Mouse (Mus musculus): ENCODE measurements around the gene Gtf3c6. TPM values are rescaled to one million over a fixed set of nuclear protein-coding genes. Genes with fewer than 3 reads are reported as not detected.

Gtf3c6 gene
- polyA plus RNA-seq, 1 experiment from 2014 or later: 25.5 TPM

GRCm38 (mm10) chr10:40283636-40284035 lies 25.7 kb upstream of the Gtf3c6 start:
- peaks cover 6% of the 10 kb centered on the region for H3K4me1 ChIP-seq (replicated peaks)
- no peak for ATAC-seq (ENCODE audit: insufficient read depth)
- no peak overlapping the region for H3K4me2 ChIP-seq
- no peaks in the 10 kb centered on the region for H3K27me3 ChIP-seq
- H3K4me3 ChIP-seq (replicated peaks): no peak overlapping the region
- 88% methylated on average over 9 of the region's 9 CpGs for whole genome bisulfite sequencing (ENCODE audit: insufficient replicate concordance)
- no peak overlapping the region for H3K27ac ChIP-seq (replicated peaks)
- H3K9ac ChIP-seq: no peak overlapping the region
- H3K36me3 ChIP-seq (replicated peaks): peaks cover 27% of the 10 kb centered on the region
- H3K9me3 ChIP-seq (replicated peaks): no peaks in the 10 kb centered on the region

DNA sequence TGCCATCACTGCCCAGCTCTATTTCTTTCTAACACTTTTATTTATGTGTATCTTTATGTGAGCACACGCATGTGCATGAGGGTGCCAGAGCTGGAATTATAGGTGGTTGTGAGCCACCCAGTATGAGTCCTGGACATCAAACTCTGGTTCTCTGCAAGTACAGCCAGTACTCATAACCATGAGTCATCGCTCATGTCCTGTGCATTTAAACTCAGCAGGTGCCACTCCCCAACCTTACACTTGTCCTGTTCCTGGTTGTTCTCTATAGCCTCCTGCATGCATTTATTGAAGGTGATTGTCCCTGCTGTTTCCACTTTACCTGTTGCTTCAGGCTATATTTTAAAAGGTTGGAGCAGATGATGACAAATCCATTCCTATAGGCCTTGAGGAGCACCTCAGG lies 23.7 kb upstream of the Gtf3c6 start:
- Histone ChIP-seq H3K27ac (replicated peaks) (no peak overlapping the region), H3K4me1 (replicated peaks) (peaks cover 14% of the 10 kb centered on the region), H3K9me3 (replicated peaks) (no peaks in the 10 kb centered on the region), H3K36me3 (replicated peaks) (peaks cover 20% of the 10 kb centered on the region), H3K27me3 (no peaks in the 10 kb centered on the region), H3K9ac (no peak overlapping the region), H3K4me2 (no peak overlapping the region), H3K4me3 (replicated peaks) (no peak overlapping the region)
- WGBS (ENCODE audit: insufficient replicate concordance): 77% methylated on average over 2 of the region's 2 CpGs
- ATAC-seq (ENCODE audit: insufficient read depth): no peak

- Histone ChIP-seq H3K27ac (replicated peaks) (no peak overlapping the region), H3K4me2 (no peak overlapping the region), H3K36me3 (replicated peaks) (no peaks in the 10 kb centered on the region), H3K4me3 (replicated peaks) (no peak overlapping the region), H3K4me1 (replicated peaks) (peaks cover 42% of the 10 kb centered on the region), H3K9ac (no peak overlapping the region), H3K9me3 (replicated peaks) (no peaks in the 10 kb centered on the region), H3K27me3 (no peaks in the 10 kb centered on the region)
- 46% methylated on average over 5 of the region's 5 CpGs for WGBS (ENCODE audit: insufficient replicate concordance)
- no peak for ATAC-seq (ENCODE audit: insufficient read depth)
Measured at GRCm38 (mm10) chr10:40278317-40278716, 20.4 kb upstream of the Gtf3c6 start.

DNA sequence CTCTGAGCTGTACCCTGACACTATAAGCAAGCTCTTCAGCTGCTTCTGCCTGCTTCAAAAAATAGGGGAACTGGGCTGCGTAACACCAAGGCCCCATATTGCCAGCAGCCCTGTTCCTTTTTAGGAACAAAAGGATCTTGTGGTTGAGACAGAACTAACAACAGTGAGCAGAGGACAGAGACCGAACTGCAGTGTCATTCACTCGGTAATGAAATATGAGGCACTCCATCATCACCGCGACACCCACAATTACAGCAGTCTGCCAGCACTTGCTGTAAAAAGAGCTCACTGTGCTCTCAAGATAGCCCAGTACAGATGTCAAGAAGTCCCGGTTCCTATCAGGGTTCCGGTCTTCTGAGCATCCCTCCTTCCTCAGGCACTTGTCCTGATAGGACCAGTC lies 18.1 kb upstream of the Gtf3c6 start:
- Histone ChIP-seq H3K27me3 (no peaks in the 10 kb centered on the region), H3K27ac (replicated peaks) (peak overlapping the region; percentile 58), H3K4me1 (replicated peaks) (peaks cover 49% of the 10 kb centered on the region), H3K36me3 (replicated peaks) (no peaks in the 10 kb centered on the region), H3K9ac (no peak overlapping the region), H3K4me2 (peak overlapping the region; percentile 23), H3K4me3 (replicated peaks) (no peak overlapping the region), H3K9me3 (replicated peaks) (no peaks in the 10 kb centered on the region)
- WGBS (ENCODE audit: insufficient replicate concordance): 21% methylated on average over 7 of the region's 7 CpGs
- ATAC-seq (ENCODE audit: insufficient read depth): no peak

DNA sequence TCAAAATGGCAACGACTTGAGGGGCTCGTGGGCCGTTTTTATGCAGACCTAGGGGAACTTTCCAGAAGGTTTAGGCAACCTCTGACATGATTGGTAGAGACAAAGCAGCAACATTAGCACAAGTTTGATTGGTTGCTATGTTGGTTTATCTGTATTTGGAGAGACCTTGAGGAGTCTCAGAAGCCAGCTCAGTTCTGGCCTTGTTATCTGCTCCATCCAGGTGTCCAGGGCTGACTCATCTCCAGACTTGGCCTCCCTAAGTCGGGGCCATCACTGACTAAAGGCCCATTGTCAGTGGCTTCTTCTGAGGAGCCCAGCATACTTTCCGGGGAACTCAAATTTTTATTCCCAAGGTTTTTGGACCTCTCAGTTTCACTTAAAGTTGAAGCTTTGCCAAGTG lies 16.0 kb upstream of the Gtf3c6 start:
- Histone ChIP-seq H3K27me3 (no peaks in the 10 kb centered on the region), H3K4me1 (replicated peaks) (peaks cover 46% of the 10 kb centered on the region), H3K4me2 (peak overlapping the region; percentile 59), H3K9ac (no peak overlapping the region), H3K36me3 (replicated peaks) (no peaks in the 10 kb centered on the region), H3K9me3 (replicated peaks) (no peaks in the 10 kb centered on the region), H3K4me3 (replicated peaks) (no peak overlapping the region), H3K27ac (replicated peaks) (peak overlapping the region; percentile 84)
- WGBS (ENCODE audit: insufficient replicate concordance): 27% methylated on average over 5 of the region's 5 CpGs
- ATAC-seq (ENCODE audit: insufficient read depth): peak; percentile 100

GRCm38 (mm10) chr10:40271216-40271615 lies 13.3 kb upstream of the Gtf3c6 start:
- H3K36me3 ChIP-seq (replicated peaks): no peaks in the 10 kb centered on the region
- H3K9me3 ChIP-seq (replicated peaks): no peaks in the 10 kb centered on the region
- no peak overlapping the region for H3K4me2 ChIP-seq
- 0 out of 2 replicates have a peak overlapping the region, but pooled peaks have one; percentile 29 for H3K27ac ChIP-seq (replicated peaks)
- no peak for ATAC-seq (ENCODE audit: insufficient read depth)
- 0 out of 2 replicates have a peak, but pooled peaks cover 4% of the 10 kb centered on the region for H3K27me3 ChIP-seq
- WGBS (ENCODE audit: insufficient replicate concordance): 77% methylated on average over 3 of the region's 3 CpGs
- no peak overlapping the region for H3K4me3 ChIP-seq (replicated peaks)
- no peak overlapping the region for H3K9ac ChIP-seq
- peaks cover 34% of the 10 kb centered on the region for H3K4me1 ChIP-seq (replicated peaks)

GRCm38 (mm10) chr10:40264920-40265319 lies 7.0 kb upstream of the Gtf3c6 start:
- H3K9ac ChIP-seq: no peak overlapping the region
- peaks cover 3% of the 10 kb centered on the region for H3K9me3 ChIP-seq (replicated peaks)
- no peaks in the 10 kb centered on the region for H3K36me3 ChIP-seq (replicated peaks)
- ATAC-seq (ENCODE audit: insufficient read depth): no peak
- 77% methylated on average over 3 of the region's 3 CpGs for WGBS (ENCODE audit: insufficient replicate concordance)
- H3K27me3 ChIP-seq: 0 out of 2 replicates have a peak, but pooled peaks cover 4% of the 10 kb centered on the region
- no peak overlapping the region for H3K4me3 ChIP-seq (replicated peaks)
- H3K4me2 ChIP-seq: no peak overlapping the region
- peaks cover 7% of the 10 kb centered on the region for H3K4me1 ChIP-seq (replicated peaks)
- no peak overlapping the region for H3K27ac ChIP-seq (replicated peaks)

DNA sequence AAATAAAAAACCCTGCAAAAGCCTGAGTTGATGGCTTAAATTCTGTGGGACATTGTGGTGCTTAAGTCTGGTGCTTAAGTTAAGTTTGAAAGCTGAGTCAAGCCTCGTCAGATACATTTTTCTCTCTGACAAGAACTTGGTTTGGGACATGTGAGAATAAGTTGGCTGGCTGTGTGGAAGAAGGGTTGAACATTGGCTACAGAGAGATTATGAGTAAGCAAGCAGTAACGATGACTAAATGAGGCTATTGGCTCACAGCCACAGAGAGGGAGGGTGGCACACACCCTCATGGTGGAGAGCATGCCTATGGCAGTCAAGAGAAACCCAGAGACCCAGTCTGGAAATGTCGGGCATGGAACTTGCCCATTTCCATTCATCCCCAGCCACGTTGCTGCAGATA lies 5.8 kb upstream of the Gtf3c6 start:
- Histone ChIP-seq H3K27me3 (0 out of 2 replicates have a peak, but pooled peaks cover 4% of the 10 kb centered on the region), H3K4me2 (no peak overlapping the region), H3K9me3 (replicated peaks) (peaks cover 3% of the 10 kb centered on the region), H3K4me3 (replicated peaks) (no peak overlapping the region), H3K36me3 (replicated peaks) (no peaks in the 10 kb centered on the region), H3K27ac (replicated peaks) (no peak overlapping the region), H3K4me1 (replicated peaks) (peaks cover 18% of the 10 kb centered on the region), H3K9ac (no peak overlapping the region)
- WGBS (ENCODE audit: insufficient replicate concordance): 66% methylated on average over 4 of the region's 4 CpGs
- no peak for ATAC-seq (ENCODE audit: insufficient read depth)

DNA sequence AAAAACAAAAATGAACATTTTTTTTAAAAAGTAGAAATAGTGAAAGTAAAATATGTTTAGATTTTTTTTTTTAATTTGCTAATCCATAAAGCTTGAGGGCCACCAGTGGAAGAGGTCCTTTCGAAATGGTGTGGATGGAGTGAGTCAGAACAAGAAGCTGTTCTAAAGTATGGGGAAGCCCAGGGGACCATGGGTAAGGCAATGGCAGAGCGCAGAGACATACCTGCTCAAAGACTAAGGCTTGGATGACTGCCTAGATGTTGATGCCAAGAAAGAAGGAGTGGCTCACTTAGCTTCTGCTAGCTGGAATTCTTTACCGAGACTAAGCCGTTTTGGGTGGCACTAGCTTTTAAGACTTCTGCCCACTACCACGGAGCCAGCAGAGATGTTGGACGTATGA lies 4.3 kb upstream of the Gtf3c6 start:
- Histone ChIP-seq H3K27me3 (no peaks in the 10 kb centered on the region), H3K4me3 (replicated peaks) (no peak overlapping the region), H3K36me3 (replicated peaks) (no peaks in the 10 kb centered on the region), H3K27ac (replicated peaks) (no peak overlapping the region), H3K4me1 (replicated peaks) (peaks cover 27% of the 10 kb centered on the region), H3K9ac (no peak overlapping the region), H3K4me2 (no peak overlapping the region), H3K9me3 (replicated peaks) (peaks cover 3% of the 10 kb centered on the region)
- 80% methylated on average over 6 of the region's 6 CpGs for WGBS (ENCODE audit: insufficient replicate concordance)
- ATAC-seq (ENCODE audit: insufficient read depth): no peak

DNA sequence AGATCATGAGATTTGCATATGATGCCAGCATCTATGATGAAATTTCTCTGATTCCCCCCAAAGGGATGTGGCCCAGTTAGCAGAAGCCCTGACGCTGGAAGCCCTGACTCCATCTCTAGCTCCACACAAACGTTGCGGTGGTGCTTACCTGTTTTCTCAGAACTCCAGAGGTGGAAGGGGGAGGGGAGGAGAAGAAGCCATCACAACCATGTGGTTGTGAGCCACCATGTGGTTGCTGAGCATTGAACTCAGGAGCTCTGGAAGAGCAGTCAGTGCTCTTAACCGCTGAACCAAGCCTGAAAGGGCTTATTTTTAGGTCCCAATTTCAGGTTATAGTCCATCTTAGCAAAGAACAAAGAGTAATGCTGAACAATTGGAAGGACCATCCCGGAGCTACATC lies 2.4 kb upstream of the Gtf3c6 start:
- no peak for ATAC-seq (ENCODE audit: insufficient read depth)
- Histone ChIP-seq H3K4me2 (no peak overlapping the region), H3K9ac (no peak overlapping the region), H3K36me3 (replicated peaks) (0 out of 2 replicates have a peak, but pooled peaks cover 3% of the 10 kb centered on the region), H3K9me3 (replicated peaks) (peaks cover 3% of the 10 kb centered on the region), H3K27me3 (no peaks in the 10 kb centered on the region), H3K4me1 (replicated peaks) (peaks cover 40% of the 10 kb centered on the region), H3K27ac (replicated peaks) (no peak overlapping the region), H3K4me3 (replicated peaks) (no peak overlapping the region)
- 49% methylated on average over 5 of the region's 5 CpGs for WGBS (ENCODE audit: insufficient replicate concordance)

GRCm38 (mm10) chr10:40259542-40259941 lies 1.6 kb upstream of the Gtf3c6 start:
- H3K27me3 ChIP-seq: no peaks in the 10 kb centered on the region
- WGBS (ENCODE audit: insufficient replicate concordance): 10% methylated on average over 8 of the region's 8 CpGs
- H3K9ac ChIP-seq: no peak overlapping the region
- H3K36me3 ChIP-seq (replicated peaks): 0 out of 2 replicates have a peak, but pooled peaks cover 3% of the 10 kb centered on the region
- peak overlapping the region; percentile 92 for H3K27ac ChIP-seq (replicated peaks)
- H3K4me1 ChIP-seq (replicated peaks): peaks cover 40% of the 10 kb centered on the region
- peak overlapping the region; percentile 83 for H3K4me3 ChIP-seq (replicated peaks)
- no peak for ATAC-seq (ENCODE audit: insufficient read depth)
- H3K4me2 ChIP-seq: peak overlapping the region; percentile 86
- H3K9me3 ChIP-seq (replicated peaks): no peaks in the 10 kb centered on the region

DNA sequence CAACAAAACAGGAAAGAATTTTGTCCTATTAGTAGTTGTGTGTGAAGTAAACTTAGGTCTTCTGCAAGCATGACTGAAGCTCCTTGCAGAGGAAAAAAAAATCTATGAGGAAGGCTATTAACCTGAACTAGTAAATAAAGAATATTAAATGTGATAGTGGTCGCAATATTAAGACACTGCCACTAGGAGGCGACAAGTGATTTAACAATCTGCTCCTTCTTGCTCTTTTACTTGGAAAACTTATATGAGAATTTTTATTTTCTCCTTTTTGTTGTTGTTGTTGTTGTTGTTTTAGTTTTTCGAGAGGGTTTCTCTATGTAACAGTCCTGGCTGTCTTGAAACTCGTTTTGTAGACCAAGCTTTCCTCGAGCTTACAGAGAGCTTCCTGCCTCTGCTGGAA lies 1.1 kb upstream of the Gtf3c6 start:
- Histone ChIP-seq H3K4me2 (peak overlapping the region; percentile 86), H3K36me3 (replicated peaks) (0 out of 2 replicates have a peak, but pooled peaks cover 7% of the 10 kb centered on the region), H3K9me3 (replicated peaks) (no peaks in the 10 kb centered on the region), H3K27me3 (no peaks in the 10 kb centered on the region), H3K27ac (replicated peaks) (peak overlapping the region; percentile 92), H3K9ac (peak overlapping the region; percentile 83), H3K4me1 (replicated peaks) (peaks cover 40% of the 10 kb centered on the region), H3K4me3 (replicated peaks) (peak overlapping the region; percentile 83)
- WGBS (ENCODE audit: insufficient replicate concordance): 2% methylated on average over 5 of the region's 5 CpGs
- ATAC-seq (ENCODE audit: insufficient read depth): no peak; the same call in none of the 2 replicates

Measured in liver, embryonic 15.5 days (tissue).